Mouse (Mus musculus) limb, embryonic 10.5 days (tissue): ENCODE data around the gene Spsb2. TPM values are rescaled to one million over a fixed set of nuclear protein-coding genes. Genes with fewer than 3 reads are reported as not detected.
"Not testable (repeated sequence)": the region's sequence is repeated elsewhere in the genome, so short reads cannot be mapped to it uniquely, and the experiment has no call there.

Source experiments
- DNase-seq: peaks from one replicate; pipeline ENCODE4 v3.0.0-alpha.2; 2017; ENCODE audit warnings: low spot score
- H3K27ac ChIP-seq: fragments of 300-500 bp; sonication (generic); 2 replicates; pipeline ENCODE4 v1.5.1; 2016; ENCODE audit warnings: mild to moderate bottlenecking
- H3K27me3 ChIP-seq: fragments of 300-500 bp; sonication (generic); 2 replicates; pipeline ENCODE4 v1.6.1; 2016; ENCODE audit warnings: low read depth, mild to moderate bottlenecking; ENCODE audit not compliant: poor library complexity, severe bottlenecking
- H3K36me3 ChIP-seq: fragments of 300-500 bp; sonication (generic); 2 replicates; pipeline ENCODE4 v1.6.1; 2016; ENCODE audit warnings: mild to moderate bottlenecking, moderate library complexity
- H3K4me1 ChIP-seq: fragments of 300-500 bp; sonication (generic); 2 replicates; pipeline ENCODE4 v1.6.1; 2016
- H3K4me3 ChIP-seq: fragments of 300-500 bp; sonication (generic); 2 replicates; pipeline ENCODE4 v1.5.1; 2016; ENCODE audit warnings: mild to moderate bottlenecking, moderate library complexity
- H3K9me3 ChIP-seq: fragments of 300-500 bp; sonication (generic); replicated peaks from 2 replicates; pipeline ENCODE4 v1.6.1; 2016; ENCODE audit warnings: mild to moderate bottlenecking
- WGBS: fragments of 180-500 bp; shearing (Covaris S2); methylation state at CpG from one replicate; pipeline ENCODE4 v1.1.7; 2016; 5-methylcytosine and 5-hydroxymethylcytosine counted together
- polyA plus RNA-seq: library from polyadenylated mRNA; unstranded; fragments of >200 nt; fragmentation: Nextera tagmentation; extraction: Ambion mirVana; gene quantifications from 2 replicates; pipeline ENCODE4 v1.2.1, GENCODE M21; 2016

Gene Spsb2
- polyA plus RNA-seq, 1 experiment from 2014 or later: 6.9 TPM

DNA sequence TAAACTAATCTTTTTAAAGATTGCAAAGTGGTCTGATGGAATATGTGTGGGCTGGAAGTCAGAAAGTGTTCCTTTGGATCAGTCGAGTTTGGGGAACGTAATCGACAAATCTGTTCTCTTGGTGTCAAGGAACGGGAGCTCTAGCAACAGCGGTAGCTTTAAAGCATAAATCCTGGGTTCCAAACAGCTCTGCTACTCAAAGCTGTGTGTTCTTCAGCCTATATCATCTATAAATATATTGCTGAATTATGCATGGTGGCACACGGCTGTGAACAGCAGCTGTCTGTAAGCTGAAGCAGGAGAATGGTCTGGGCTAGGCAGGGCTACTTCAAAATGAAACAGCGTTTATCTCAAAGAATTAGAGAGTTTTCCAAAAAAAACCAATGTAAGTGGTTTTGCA is 27.5 kb upstream of the Spsb2 start:
- Histone ChIP-seq H3K9me3 (no peaks in the 10 kb centered on the region), H3K4me1 (peaks cover 18% of the 10 kb centered on the region), H3K4me3 (no peak overlapping the region), H3K36me3 (no peaks in the 10 kb centered on the region), H3K27ac (no peak overlapping the region), H3K27me3 (peaks cover 23% of the 10 kb centered on the region)
- WGBS: 91% methylated on average over 7 of the region's 7 CpGs
- DNase-seq: no peak

GRCm38 (mm10) chr6:124782436-124782835 is 26.0 kb upstream of the Spsb2 start:
- peaks cover 21% of the 10 kb centered on the region for H3K27me3 ChIP-seq
- H3K4me3 ChIP-seq: peak overlapping the region; percentile 26
- no peaks in the 10 kb centered on the region for H3K36me3 ChIP-seq
- DNase-seq: peak; percentile 75
- peak overlapping the region; percentile 73 for H3K27ac ChIP-seq
- 19% methylated on average over 6 of the region's 6 CpGs for WGBS
- peaks cover 18% of the 10 kb centered on the region for H3K4me1 ChIP-seq
- no peaks in the 10 kb centered on the region for H3K9me3 ChIP-seq

GRCm38 (mm10) chr6:124786756-124787420 is 21.6 kb upstream of the Spsb2 start:
- Histone ChIP-seq H3K36me3 (no peaks in the 10 kb centered on the region), H3K4me1 (peaks cover 7% of the 10 kb centered on the region), H3K27ac (no peak overlapping the region), H3K9me3 (no peaks in the 10 kb centered on the region), H3K27me3 (no peaks in the 10 kb centered on the region), H3K4me3 (no peak overlapping the region)
- WGBS: 63% methylated on average over 8 of the region's 8 CpGs
- DNase-seq: no peak

GRCm38 (mm10) chr6:124787722-124788121 is 20.7 kb upstream of the Spsb2 start:
- WGBS: 78% methylated on average over 10 of the region's 10 CpGs
- DNase-seq: no peak
- no peak overlapping the region for H3K4me3 ChIP-seq
- H3K4me1 ChIP-seq: peaks cover 2% of the 10 kb centered on the region
- no peak overlapping the region for H3K27ac ChIP-seq
- peaks cover 3% of the 10 kb centered on the region; the same call in 1 of the 2 replicates for H3K36me3 ChIP-seq
- no peaks in the 10 kb centered on the region for H3K9me3 ChIP-seq
- H3K27me3 ChIP-seq: no peaks in the 10 kb centered on the region

GRCm38 (mm10) chr6:124789519-124789918 is 18.9 kb upstream of the Spsb2 start:
- H3K27me3 ChIP-seq: no peaks in the 10 kb centered on the region
- H3K36me3 ChIP-seq: peaks cover 4% of the 10 kb centered on the region; the same call in 1 of the 2 replicates
- no peaks in the 10 kb centered on the region for H3K9me3 ChIP-seq
- H3K27ac ChIP-seq: no peak overlapping the region
- 88% methylated on average over 4 of the region's 4 CpGs for WGBS
- no peaks in the 10 kb centered on the region for H3K4me1 ChIP-seq
- no peak for DNase-seq
- H3K4me3 ChIP-seq: no peak overlapping the region

DNA sequence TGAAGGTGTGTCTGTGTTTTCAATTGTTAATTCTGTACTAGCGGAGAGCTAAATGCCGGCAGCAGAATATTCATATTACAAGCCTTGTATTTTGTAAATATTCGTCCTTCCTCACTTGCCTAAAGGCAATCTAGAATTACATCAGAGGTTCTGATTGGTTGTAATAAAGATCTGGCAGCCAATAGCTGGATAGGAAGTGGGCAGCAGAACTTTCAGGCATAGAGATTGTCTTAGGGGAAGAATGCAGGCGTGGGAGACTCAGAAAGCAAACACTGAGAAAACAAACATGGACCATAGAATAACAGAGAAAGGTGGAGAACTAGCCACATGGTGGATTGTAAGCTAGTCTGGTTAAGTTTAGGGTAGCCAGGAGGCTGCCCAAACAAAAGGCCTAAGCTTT is 18.3 kb upstream of the Spsb2 start:
- no peak overlapping the region for H3K27ac ChIP-seq
- DNase-seq: no peak
- H3K4me1 ChIP-seq: no peaks in the 10 kb centered on the region
- WGBS: 78% methylated on average over 4 of the region's 4 CpGs
- H3K36me3 ChIP-seq: peaks cover 4% of the 10 kb centered on the region; the same call in 1 of the 2 replicates
- H3K27me3 ChIP-seq: no peaks in the 10 kb centered on the region
- no peaks in the 10 kb centered on the region for H3K9me3 ChIP-seq
- no peak overlapping the region for H3K4me3 ChIP-seq

DNA sequence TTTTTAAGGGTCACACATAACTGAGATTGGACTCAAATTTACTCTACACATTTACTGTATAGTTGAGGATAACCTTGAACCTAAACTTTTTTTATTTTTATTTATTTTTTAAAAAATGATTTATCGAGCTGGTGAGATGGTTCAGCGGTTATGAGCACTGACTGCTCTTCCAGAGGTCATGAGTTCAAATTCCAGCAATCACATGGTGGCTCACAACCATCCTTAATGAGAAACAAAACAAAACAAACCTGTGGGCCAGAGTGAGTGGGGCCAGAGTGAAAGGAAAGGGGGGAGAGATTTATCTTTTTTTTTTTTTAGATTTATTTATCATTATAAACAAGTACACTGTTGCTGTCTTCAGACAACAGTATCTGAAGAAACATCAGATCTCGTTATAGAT is 16.6 kb upstream of the Spsb2 start:
- DNase-seq: no peak
- 92% methylated on average over 3 of the region's 3 CpGs for WGBS

GRCm38 (mm10) chr6:124795781-124796180 is 12.7 kb upstream of the Spsb2 start:
- 74% methylated on average over 4 of the region's 4 CpGs for WGBS
- Histone ChIP-seq H3K9me3 (no peaks in the 10 kb centered on the region), H3K4me3 (no peak overlapping the region), H3K27me3 (no peaks in the 10 kb centered on the region), H3K4me1 (no peaks in the 10 kb centered on the region), H3K27ac (no peak overlapping the region), H3K36me3 (peaks cover 15% of the 10 kb centered on the region; the same call in 1 of the 2 replicates)
- DNase-seq: no peak

More for the DNA sequence above, 16.6 kb upstream of the Spsb2 start:
- H3K4me1 ChIP-seq: no peaks in the 10 kb centered on the region
- H3K27ac ChIP-seq: no peak overlapping the region
- H3K27me3 ChIP-seq: no peaks in the 10 kb centered on the region
- H3K36me3 ChIP-seq: peaks cover 15% of the 10 kb centered on the region; the same call in 1 of the 2 replicates
- no peak overlapping the region for H3K4me3 ChIP-seq
- no peaks in the 10 kb centered on the region for H3K9me3 ChIP-seq

- Histone ChIP-seq H3K4me3 (no peak overlapping the region), H3K27me3 (no peaks in the 10 kb centered on the region), H3K27ac (no peak overlapping the region), H3K36me3 (peaks cover 15% of the 10 kb centered on the region; the same call in 1 of the 2 replicates), H3K4me1 (no peaks in the 10 kb centered on the region), H3K9me3 (no peaks in the 10 kb centered on the region)
- WGBS: 85% methylated on average over 2 of the region's 2 CpGs
- DNase-seq: no peak
Measured at GRCm38 (mm10) chr6:124796200-124796599, 12.3 kb upstream of the Spsb2 start.

DNA sequence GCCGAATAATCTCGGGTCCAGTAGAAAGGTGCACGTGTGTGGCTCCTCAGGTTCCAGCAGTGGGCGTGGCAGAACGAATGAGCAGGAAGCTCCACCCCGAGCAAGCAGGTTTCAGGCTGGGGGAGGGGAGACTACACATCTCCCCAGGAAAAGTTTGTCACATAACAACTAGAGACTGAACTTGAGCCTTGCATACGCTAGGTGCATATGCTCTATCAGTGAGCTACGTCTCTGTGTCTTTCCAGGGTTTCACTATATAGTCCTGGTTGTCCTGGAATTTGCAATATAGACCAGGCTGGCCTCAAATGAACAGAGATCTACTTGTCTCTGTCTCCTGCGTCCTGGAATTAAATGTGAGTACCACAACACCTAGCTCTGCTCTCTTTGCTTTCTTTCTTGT is 6.1 kb upstream of the Spsb2 start:
- H3K36me3 ChIP-seq, DNase-seq, H3K27me3 ChIP-seq, H3K9me3 ChIP-seq: not testable (repeated sequence)
- Histone ChIP-seq H3K4me1 (peaks cover 17% of the 10 kb centered on the region), H3K27ac (peak overlapping the region; percentile 48; the same call in 1 of the 2 replicates), H3K4me3 (peak overlapping the region; percentile 30)
- WGBS: 13% methylated on average over 6 of the region's 9 CpGs

DNA sequence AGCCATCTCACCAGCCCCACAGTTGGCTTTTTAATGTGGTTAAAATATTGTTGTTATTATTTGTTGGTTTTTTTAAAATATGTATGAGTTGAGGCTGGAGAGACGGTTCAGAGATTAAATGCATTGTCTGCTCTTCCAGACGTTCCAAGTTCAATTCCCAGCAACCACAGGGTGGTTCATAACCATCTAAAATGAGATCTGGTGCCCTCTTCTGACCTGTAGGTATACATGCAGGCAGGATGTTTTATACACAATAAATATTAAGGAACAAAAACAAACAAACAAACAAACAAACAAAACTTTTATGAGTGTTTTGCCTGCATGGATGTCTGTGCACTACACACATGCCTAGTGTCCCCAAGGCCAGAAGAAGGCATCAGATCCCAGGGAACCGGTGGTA is 5.4 kb upstream of the Spsb2 start:
- Histone ChIP-seq H3K9me3 (no peaks in the 10 kb centered on the region), H3K27ac (no peak overlapping the region), H3K4me3 (no peak overlapping the region), H3K4me1 (peaks cover 18% of the 10 kb centered on the region), H3K27me3 (no peaks in the 10 kb centered on the region), H3K36me3 (no peaks in the 10 kb centered on the region)
- no peak for DNase-seq
- WGBS: 76% methylated on average over 3 of the region's 3 CpGs

DNA sequence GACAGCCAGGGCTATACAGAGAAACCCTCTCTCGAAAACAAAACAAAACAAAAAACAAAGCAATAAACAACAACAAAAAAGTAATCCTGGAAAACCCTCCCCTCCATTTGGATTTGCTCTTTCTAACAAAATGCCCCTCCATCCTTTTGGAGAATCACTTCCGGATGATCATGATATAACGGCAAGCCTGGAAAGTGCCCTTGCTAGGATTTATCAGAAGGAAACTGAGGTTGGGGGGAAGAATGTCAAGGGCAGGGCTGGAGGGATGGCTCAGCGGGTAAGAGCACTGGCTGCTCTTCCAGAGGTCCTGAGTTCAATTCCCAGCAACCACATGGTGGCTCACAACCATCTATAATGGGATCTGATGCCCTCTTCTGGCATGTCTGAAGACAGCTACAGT is 4.8 kb upstream of the Spsb2 start:
- not testable (repeated sequence) for H3K27ac ChIP-seq, H3K27me3 ChIP-seq, H3K36me3 ChIP-seq, H3K9me3 ChIP-seq, DNase-seq, H3K4me3 ChIP-seq
- peaks cover 25% of the 10 kb centered on the region for H3K4me1 ChIP-seq
- 94% methylated on average over 4 of the region's 4 CpGs for WGBS

- WGBS: 89% methylated on average over 3 of the region's 3 CpGs
Measured at GRCm38 (mm10) chr6:124804341-124804740, 4.1 kb upstream of the Spsb2 start.

More at GRCm38 (mm10) chr6:124804341-124804740, 4.1 kb upstream of the Spsb2 start:
- no peaks in the 10 kb centered on the region for H3K27me3 ChIP-seq
- no peak overlapping the region for H3K4me3 ChIP-seq
- H3K27ac ChIP-seq: no peak overlapping the region
- no peaks in the 10 kb centered on the region for H3K9me3 ChIP-seq
- no peak for DNase-seq
- no peaks in the 10 kb centered on the region for H3K36me3 ChIP-seq
- peaks cover 31% of the 10 kb centered on the region for H3K4me1 ChIP-seq
